Mouse (Mus musculus) small intestine, adult 2 months (tissue): ENCODE data around the gene Neurl3.

Source experiments
- CTCF ChIP-seq: fragments of 200-500 bp; IDR thresholded peaks from 2 replicates; pipeline ENCODE4 v1.5.1; 2012; ENCODE audit warnings: low read depth, mild to moderate bottlenecking, control low read depth, inconsistent platforms, low read length, moderate library complexity, mixed read lengths; ENCODE audit not compliant: insufficient replicate concordance, insufficient read length; ENCODE audit errors: extremely low read depth
- POLR2A ChIP-seq: fragments of 200-500 bp; IDR thresholded peaks from 2 replicates; pipeline ENCODE4 v1.6.1; 2012; ENCODE audit warnings: low read depth, mild to moderate bottlenecking, control low read depth, inconsistent platforms, low read length, moderate library complexity

GRCm38 (mm10) chr1:36275635-36276389 lies 1.3 kb upstream of the Neurl3 start:
- TF ChIP-seq CTCF (no peak), POLR2A (no peak)
